Mouse (Mus musculus) CH12.LX (cell line): Measurements from ENCODE around the gene Timm13. TPM values are rescaled to one million over a fixed set of nuclear protein-coding genes. Genes with fewer than 3 reads are reported as not detected.

ENCODE experiments used
- DNase-seq: peaks from one replicate; pipeline ENCODE4 v3.0.0-alpha.2; 2013; ENCODE audit errors: extremely low read depth
- H3K27ac ChIP-seq: 2 replicates; pipeline ENCODE4 v1.5.1; 2012; ENCODE audit warnings: low read depth, mild to moderate bottlenecking, control low read depth, moderate library complexity; ENCODE audit not compliant: insufficient read depth
- H3K27me3 ChIP-seq: replicated peaks from 2 replicates; pipeline ENCODE3; 2012; ENCODE audit warnings: inconsistent platforms
- H3K36me3 ChIP-seq, 2 experiments: replicated peaks in 1 of 2; 2 replicates each; pipeline versions ENCODE3 to v1.6.1; 2012; ENCODE audit warnings: inconsistent platforms in 1 of 2, low read length in 1 of 2, mild to moderate bottlenecking in 1 of 2, mixed read lengths in 1 of 2, moderate library complexity in 1 of 2; ENCODE audit not compliant: control insufficient read depth in 1 of 2, insufficient read depth in 1 of 2
- H3K4me1 ChIP-seq, 2 experiments: 2 replicates each; pipeline ENCODE4 v1.6.1; 2012; ENCODE audit warnings: inconsistent platforms in 1 of 2, moderate library complexity in 1 of 2; ENCODE audit not compliant: insufficient read depth in 2 of 2, control insufficient read depth in 1 of 2
- H3K4me2 ChIP-seq: 2 replicates; pipeline ENCODE4 v1.6.1; 2012; ENCODE audit warnings: low read depth, mild to moderate bottlenecking, control low read depth; ENCODE audit not compliant: poor library complexity, insufficient read depth, severe bottlenecking
- H3K4me3 ChIP-seq, 3 experiments: fragments of 150-350 bp in 1 of 3; sonication (generic) in 1 of 3; replicated peaks in 1 of 3; 2 replicates each; pipeline versions ENCODE3 to v1.5.1; 2011 to 2012; ENCODE audit warnings: low read depth in 2 of 3, low read length in 2 of 3, mild to moderate bottlenecking in 2 of 3, moderate library complexity in 2 of 3, control low read depth in 1 of 3, improper control_type of control experiment in 1 of 3, inconsistent platforms in 1 of 3, mixed read lengths in 1 of 3; ENCODE audit not compliant: poor library complexity in 1 of 3
- H3K79me2 ChIP-seq: replicated peaks from 2 replicates; pipeline ENCODE4 v1.6.1; 2012; ENCODE audit warnings: mild to moderate bottlenecking, moderate library complexity; ENCODE audit not compliant: control insufficient read depth, poor library complexity, insufficient read depth, severe bottlenecking; ENCODE audit errors: extremely low read depth
- H3K9ac ChIP-seq: 2 replicates; pipeline ENCODE4 v1.6.1; 2012; ENCODE audit warnings: low read depth, mild to moderate bottlenecking, control low read depth, moderate library complexity; ENCODE audit not compliant: insufficient read depth
- H3K9me3 ChIP-seq: replicated peaks from 2 replicates; pipeline ENCODE3; 2012; ENCODE audit warnings: low read length, inconsistent platforms, mixed read lengths
- CHD1 ChIP-seq: IDR thresholded peaks from 2 replicates; pipeline ENCODE4 v1.6.1; 2012; ENCODE audit warnings: low read depth, low read length, improper control_type of control experiment, inconsistent platforms
- CTCF ChIP-seq, 2 experiments: IDR thresholded peaks in 1 of 2; conservative IDR thresholded peaks in 1 of 2; 2 replicates each; pipeline ENCODE4 v1.5.1; 2011 to 2012; ENCODE audit warnings: low read depth in 2 of 2, low read length in 2 of 2, improper control_type of control experiment in 1 of 2, inconsistent platforms in 1 of 2, mild to moderate bottlenecking in 1 of 2, moderate library complexity in 1 of 2
- EP300 ChIP-seq: IDR thresholded peaks from 2 replicates; pipeline ENCODE4 v1.6.1; 2011; ENCODE audit warnings: low read length, improper control_type of control experiment
- ETS1 ChIP-seq: conservative IDR thresholded peaks from 2 replicates; pipeline ENCODE4 v1.6.1; 2012; ENCODE audit warnings: low read depth, mild to moderate bottlenecking, inconsistent platforms, low read length, improper control_type of control experiment, moderate library complexity
- GABPA ChIP-seq: IDR thresholded peaks from 2 replicates; pipeline ENCODE4 v1.6.1; 2012; ENCODE audit warnings: low read depth, low read length, improper control_type of control experiment, inconsistent platforms; ENCODE audit not compliant: insufficient replicate concordance
- JUN ChIP-seq: IDR thresholded peaks from 2 replicates; pipeline ENCODE4 v1.6.1; 2011; ENCODE audit warnings: low read depth, mild to moderate bottlenecking, low read length, improper control_type of control experiment, moderate library complexity; ENCODE audit not compliant: insufficient read depth
- JUND ChIP-seq: conservative IDR thresholded peaks from 2 replicates; pipeline ENCODE4 v1.6.1; 2011; ENCODE audit warnings: low read depth, low read length, improper control_type of control experiment
- MAX ChIP-seq: IDR thresholded peaks from 2 replicates; pipeline ENCODE4 v1.6.1; 2011; ENCODE audit warnings: low read length, improper control_type of control experiment
- MEF2A ChIP-seq: IDR thresholded peaks from 2 replicates; pipeline ENCODE4 v1.6.1; 2014; ENCODE audit warnings: low read depth, mild to moderate bottlenecking, inconsistent platforms, low read length, improper control_type of control experiment, borderline replicate concordance
- NELFE ChIP-seq: IDR thresholded peaks from 2 replicates; pipeline ENCODE4 v1.6.1; 2011; ENCODE audit warnings: low read depth, low read length, improper control_type of control experiment
- POLR2AphosphoS2 ChIP-seq: IDR thresholded peaks from 2 replicates; pipeline ENCODE4 v1.6.1; 2011; ENCODE audit warnings: low read depth, low read length, improper control_type of control experiment
- SMC3 ChIP-seq: IDR thresholded peaks from 2 replicates; pipeline ENCODE4 v1.6.1; 2011; ENCODE audit warnings: low read depth, low read length, improper control_type of control experiment
- TCF12 ChIP-seq: IDR thresholded peaks from 2 replicates; pipeline ENCODE4 v1.6.1; 2014; ENCODE audit warnings: low read depth, mild to moderate bottlenecking, inconsistent platforms, low read length, improper control_type of control experiment
- UBTF ChIP-seq: IDR thresholded peaks from 2 replicates; pipeline ENCODE4 v1.6.1; 2012; ENCODE audit warnings: low read depth, mild to moderate bottlenecking, inconsistent platforms, low read length, improper control_type of control experiment, moderate library complexity
- USF2 ChIP-seq: conservative IDR thresholded peaks from 2 replicates; pipeline ENCODE4 v1.6.1; 2011; ENCODE audit warnings: low read depth, low read length, improper control_type of control experiment
- ZKSCAN1 ChIP-seq: IDR thresholded peaks from 2 replicates; pipeline ENCODE4 v1.6.1; 2012; ENCODE audit warnings: low read depth, inconsistent platforms, low read length, improper control_type of control experiment, borderline replicate concordance
- ZMIZ1 ChIP-seq: IDR thresholded peaks from 2 replicates; pipeline ENCODE4 v1.6.1; 2012; ENCODE audit warnings: low read depth, mild to moderate bottlenecking, inconsistent platforms, low read length, improper control_type of control experiment
- ZNF384 ChIP-seq: IDR thresholded peaks from 2 replicates; pipeline ENCODE4 v1.6.1; 2012; ENCODE audit warnings: low read depth, low read length, improper control_type of control experiment, inconsistent platforms
- dilution Hi-C: fragments of 300-500 bp; cut with MboI; formaldehyde crosslinking; loops from 2 replicates; pipeline ENCODE4 v1.14.3; 2020; ENCODE audit warnings: low sequenced_read_pairs; ENCODE audit not compliant: extremely low pct_unique_long_range_greater_than_20kb, extremely low pct_ligation_motif_present
- in situ Hi-C: fragments of 300-500 bp; cut with MboI; formaldehyde crosslinking; loops from 3 replicates; pipeline ENCODE4 v1.14.3; 2019; ENCODE audit warnings: low sequenced_read_pairs, low pct_ligation_motif_present, low pct_unique_long_range_greater_than_20kb, mixed read lengths
- polyA plus RNA-seq: library from polyadenylated mRNA; unstranded; fragments of >175 nt; gene quantifications from 2 replicates; pipeline ENCODE4 v1.2.1, GENCODE M21; 2012; ENCODE audit warnings: low read depth; ENCODE audit not compliant: insufficient read length
- total RNA-seq, 2 experiments: library from RNA; depleted of rRNA; stranded (reverse); fragments of 300-350 nt in 1 of 2; fragments of >200 nt in 1 of 2; gene quantifications; 2 replicates each; pipeline ENCODE4 v1.2.3; 2012 to 2014

The Timm13 gene
- total and polyA plus RNA-seq, 3 experiments = 137 to 292 (median 279) TPM

DNA sequence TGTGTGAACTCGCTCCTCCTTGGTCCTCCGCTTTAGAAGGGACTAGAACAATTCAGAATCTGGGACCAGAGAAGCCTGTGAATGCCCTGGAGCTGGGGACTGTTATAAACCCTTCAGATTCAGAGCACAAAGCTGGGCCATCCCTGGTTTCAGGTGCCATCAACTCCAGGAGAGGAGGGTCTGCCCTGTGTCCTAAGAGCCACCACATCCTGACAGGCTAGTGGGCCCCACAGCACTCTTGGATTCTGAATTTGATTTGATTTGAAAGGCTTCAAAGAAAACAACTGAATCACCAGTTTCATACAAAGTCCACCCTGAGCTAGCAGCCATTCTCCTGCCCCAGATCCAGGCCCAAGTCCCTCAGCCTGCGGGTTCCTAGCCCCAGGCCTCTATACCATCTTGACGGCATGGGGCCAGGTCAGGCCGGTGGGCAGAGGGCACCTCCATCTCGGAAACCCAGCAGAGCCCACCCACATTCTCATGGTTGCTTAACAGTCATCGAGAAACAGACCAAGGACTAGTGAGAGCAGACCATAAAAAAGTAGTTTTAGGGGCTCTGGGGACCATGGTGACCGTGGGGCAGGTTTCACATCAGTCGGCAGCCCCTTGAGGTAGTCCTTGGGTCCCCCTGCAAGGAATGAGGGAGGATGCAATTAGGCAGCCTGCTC lies 1.6 kb upstream of the Timm13 start:
- Histone ChIP-seq H3K9me3 (no peaks in the 10 kb centered on the region), H3K79me2 (peaks cover 10% of the 10 kb centered on the region; the same call in 1 of the 2 replicates), H3K4me2 (no peak overlapping the region), H3K27ac (no peak overlapping the region), H3K9ac (no peak overlapping the region), H3K4me3 (no peak overlapping the region), H3K4me1 (peaks cover 8 to 21% of the 10 kb centered on the region in 2 experiments; a peak in 3 of 4 replicates), H3K27me3 (no peaks in the 10 kb centered on the region), H3K36me3 (peaks cover 49 to 84% of the 10 kb centered on the region in 2 experiments)
- TF ChIP-seq GABPA (no peak), EP300 (no peak), MAX (no peak), ZMIZ1 (no peak), CHD1 (no peak), MEF2A (no peak), ETS1 (no peak), NELFE (no peak), SMC3 (no peak), TCF12 (no peak), ZKSCAN1 (no peak), JUND (no peak)
- no peak for DNase-seq
- in situ Hi-C loops = no loop called here
- dilution Hi-C loops = no loop called here

DNA sequence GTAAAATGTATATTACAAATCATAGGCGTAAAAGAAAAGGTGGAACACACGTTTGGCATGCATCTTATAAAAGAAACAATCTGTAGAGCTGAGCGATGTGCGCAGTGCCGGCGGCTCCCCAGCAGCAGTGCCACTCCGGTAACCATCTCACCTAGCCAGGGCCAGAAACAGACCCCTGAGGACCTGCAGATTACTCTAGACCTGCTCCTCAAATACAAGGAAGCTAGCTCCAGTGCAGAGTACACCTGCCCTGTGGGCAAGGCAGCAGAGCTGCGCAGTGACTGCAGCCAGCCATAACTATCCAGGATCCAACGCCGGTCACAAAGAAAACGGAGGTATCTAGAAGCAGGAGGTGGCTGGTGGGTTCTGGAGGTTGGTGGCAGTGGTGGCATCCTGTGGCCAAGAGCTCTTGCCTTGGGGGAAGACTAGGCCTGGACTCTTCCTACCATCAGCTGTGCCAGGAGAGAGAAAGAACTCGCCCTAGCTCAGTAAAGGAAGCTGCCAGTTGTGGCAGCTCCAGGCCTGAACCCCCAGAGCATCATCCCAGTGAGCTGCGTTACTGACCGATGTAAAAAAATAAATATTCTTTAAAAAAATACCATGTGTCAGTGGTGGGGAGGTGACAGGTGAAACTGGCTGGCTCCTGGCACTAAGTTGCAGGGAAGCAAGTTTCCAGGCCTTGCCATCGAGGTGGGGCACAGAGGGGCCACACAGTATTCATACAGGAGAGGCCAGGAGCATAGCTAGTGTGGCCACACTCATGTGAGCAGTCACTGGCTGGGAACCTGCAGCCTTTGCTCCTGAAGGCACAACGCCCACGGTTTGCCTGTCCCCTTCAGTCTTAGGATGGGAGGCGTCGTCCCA lies 872 bp upstream of the Timm13 start:
- no peak overlapping the region for H3K27ac ChIP-seq
- H3K4me1 ChIP-seq = peaks cover 8 to 21% of the 10 kb centered on the region in 2 experiments; a peak in 3 of 4 replicates
- peaks cover 46 to 85% of the 10 kb centered on the region in 2 experiments for H3K36me3 ChIP-seq
- no peak for DNase-seq
- no peaks in the 10 kb centered on the region for H3K9me3 ChIP-seq
- in situ Hi-C loops (no loop called here), dilution Hi-C loops (no loop called here)
- no peak overlapping the region for H3K4me3 ChIP-seq
- H3K79me2 ChIP-seq = peaks cover 10% of the 10 kb centered on the region; the same call in 1 of the 2 replicates
- peak overlapping the region; percentile 23 for H3K9ac ChIP-seq
- no peaks in the 10 kb centered on the region for H3K27me3 ChIP-seq
- H3K4me2 ChIP-seq = no peak overlapping the region
- TF ChIP-seq CHD1 = no peak
- no peak for TF ChIP-seq ZNF384
- no peak for TF ChIP-seq USF2
- TF ChIP-seq POLR2AphosphoS2 = no peak
- TF ChIP-seq JUN = no peak
- TF ChIP-seq CTCF (conservative IDR thresholded peaks at IDR 0.05 in 1 of 2, IDR thresholded peaks at IDR 0.05 in 1 of 2; ENCODE audit: low read depth in 2 of 2, low read length in 2 of 2) = no peak
- TF ChIP-seq UBTF = no peak
- TF ChIP-seq TCF12 = no peak
